Mouse (Mus musculus): ENCODE measurements around the gene Syn3.
"Not testable (repeated sequence)": the region's sequence is repeated elsewhere in the genome, so short reads cannot be mapped to it uniquely, and the experiment has no call there.

The Syn3 gene

DNA sequence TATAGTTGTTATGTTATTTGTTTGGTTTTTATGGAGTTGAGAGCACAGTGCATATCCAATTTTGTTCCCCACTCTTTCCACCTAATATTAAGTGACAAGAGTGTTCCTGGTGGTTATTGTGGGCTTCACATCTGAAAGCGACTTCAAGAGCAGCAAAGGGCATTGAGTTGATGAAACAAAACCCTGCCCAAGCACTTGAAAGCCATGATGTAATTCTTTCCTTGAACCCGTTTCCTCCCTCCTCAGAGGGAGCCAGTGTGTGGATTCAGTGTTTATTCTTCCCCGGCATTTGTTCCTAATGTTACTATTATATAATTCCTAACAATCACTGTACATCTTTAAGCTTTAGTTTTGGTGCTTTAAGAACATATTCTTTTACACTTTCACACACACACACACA, 361.6 kb downstream of the Syn3 start:
- DNase-seq = no peak

DNA sequence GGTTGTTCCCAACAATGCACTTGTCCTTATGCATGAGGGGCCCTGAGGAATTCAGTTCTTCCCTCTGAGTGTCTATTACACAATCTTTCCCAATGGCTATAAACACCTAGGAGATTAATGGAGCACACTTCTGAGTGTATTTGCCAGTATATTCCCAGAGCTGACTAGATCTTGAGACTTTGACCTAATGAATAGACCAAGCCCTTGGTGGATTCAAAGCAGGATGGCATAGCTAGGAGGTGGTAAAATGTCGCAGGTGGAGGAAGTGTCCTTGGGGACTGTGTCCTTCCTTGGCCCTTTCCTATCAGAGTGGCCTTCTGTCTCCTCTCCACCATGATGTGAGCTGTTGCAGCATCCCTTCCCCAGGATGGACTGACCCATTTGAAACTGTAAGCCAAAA, 362.4 kb downstream of the Syn3 start:
- no peak for DNase-seq

DNA sequence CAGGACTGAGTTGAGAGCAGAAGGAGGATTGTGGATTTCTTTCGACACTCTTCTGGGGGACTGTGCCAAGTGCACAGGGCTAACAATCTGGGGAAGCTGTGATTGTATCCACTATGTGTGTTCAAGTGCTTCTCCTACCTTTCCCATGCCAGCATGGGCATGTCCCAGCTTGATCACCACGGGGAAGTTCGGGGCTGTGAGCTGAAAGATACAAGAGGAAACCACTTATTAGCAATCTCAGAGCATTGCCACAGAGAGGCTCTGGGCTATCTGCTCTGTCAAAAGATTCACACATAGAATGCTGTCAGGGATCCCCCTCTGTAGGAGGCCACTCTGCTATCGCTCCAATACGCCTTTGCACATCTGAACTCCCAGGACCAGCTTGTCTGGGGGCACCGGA, 363.8 kb downstream of the Syn3 start:
- DNase-seq = no peak

DNA sequence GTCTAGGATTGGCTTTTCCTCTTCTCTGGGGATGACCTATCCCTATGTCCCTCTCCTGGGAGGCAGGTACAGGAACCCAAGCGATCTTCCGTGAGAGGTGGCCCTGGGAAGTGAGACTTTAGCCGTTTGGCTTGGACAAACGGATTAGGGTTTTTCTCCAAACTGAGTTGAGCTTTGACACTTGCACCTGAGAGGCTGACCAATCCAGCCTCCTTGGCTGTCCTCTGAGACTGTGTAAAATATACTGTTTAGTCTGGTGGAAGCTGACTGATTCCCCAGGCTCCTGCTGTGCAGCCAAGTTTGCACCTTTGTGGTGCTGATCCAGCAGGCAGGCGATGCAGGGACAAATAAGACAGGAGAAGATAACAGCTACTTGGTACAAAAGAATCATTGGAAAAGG, 364.4 kb downstream of the Syn3 start:
- DNase-seq = no peak

DNA sequence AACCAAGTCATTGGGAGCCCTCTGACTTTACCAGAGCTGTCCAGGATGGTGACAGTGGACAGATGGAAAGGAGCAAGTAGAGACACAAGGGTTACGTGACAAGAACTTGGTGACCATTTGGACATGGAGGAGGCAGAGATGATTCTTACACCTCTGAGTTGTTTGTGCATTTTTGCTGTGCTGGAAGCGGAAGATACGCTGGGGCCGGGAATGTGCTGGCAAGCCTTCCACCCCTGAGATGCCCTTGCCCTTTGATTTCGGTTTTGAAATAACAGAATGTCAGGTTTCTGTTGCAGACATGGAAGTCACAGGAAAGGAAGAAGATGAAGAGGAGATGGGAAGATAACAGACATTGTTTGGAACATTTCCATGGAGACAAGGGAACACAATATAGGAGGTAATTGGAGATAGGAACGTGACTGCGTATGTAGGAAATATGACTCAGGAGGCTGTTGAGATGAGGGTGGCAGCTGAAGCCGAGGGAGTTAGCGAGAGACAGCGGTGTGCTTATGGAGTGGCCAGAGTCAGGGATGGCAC, 366.2 kb downstream of the Syn3 start:
- DNase-seq = no peak

DNA sequence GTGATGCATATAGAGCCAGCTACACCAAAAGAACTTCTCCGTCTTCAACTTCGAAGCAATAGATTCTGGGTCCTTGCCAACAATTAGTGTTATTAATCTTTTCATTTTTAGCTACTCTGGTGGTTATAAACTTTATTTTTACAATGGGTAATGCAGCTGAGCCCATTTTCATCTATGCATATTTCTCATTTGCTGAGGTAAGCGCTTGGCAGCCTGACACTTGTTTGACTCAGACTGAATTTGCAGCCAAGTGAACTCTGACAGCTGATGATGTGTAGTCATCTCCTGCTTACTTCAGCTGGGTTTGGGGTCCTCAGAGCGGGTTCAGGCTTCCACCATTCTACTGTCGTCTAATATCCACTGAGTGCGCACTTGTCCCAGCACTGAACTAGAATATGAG, 369.6 kb downstream of the Syn3 start:
- no peak for DNase-seq

DNA sequence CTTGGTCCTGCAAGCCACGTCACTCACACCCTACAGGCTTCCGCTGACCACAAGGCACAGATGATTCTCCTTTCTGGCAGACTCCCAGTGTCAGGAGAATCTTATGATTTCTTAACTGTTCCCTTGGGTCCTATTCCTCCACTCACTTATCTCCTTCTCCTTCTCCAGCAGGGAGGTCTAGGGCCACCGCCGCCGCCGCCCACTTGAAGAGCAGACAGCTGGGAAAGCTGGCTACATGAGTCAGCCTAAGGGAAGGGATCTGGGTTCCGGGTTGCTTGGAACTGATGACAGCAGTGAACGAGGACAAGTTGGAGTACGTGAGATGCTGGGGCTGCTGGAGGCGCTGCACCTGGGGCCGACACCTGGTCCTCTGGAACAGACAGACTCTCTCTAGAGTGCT, 372.2 kb downstream of the Syn3 start:
- no peak for DNase-seq

DNA sequence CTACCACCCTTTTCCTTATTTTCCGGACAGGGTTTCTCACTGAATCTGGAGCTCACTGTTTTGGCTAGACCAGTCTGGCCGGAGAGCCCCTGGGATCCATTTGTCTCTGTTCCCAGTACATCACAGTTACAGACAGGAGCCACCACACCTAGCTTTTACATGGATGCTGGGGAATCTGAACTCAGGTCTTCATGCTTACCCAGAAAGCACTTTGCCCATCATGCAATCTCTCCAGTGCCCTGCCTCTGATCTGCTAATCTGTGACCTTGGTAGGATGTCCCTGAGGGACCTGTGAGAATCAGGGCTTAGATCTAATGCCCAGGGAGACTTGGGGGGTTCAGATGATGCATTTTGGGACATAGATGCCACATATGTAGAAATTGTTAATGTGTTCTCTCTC, 373.3 kb downstream of the Syn3 start:
- DNase-seq = no peak

DNA sequence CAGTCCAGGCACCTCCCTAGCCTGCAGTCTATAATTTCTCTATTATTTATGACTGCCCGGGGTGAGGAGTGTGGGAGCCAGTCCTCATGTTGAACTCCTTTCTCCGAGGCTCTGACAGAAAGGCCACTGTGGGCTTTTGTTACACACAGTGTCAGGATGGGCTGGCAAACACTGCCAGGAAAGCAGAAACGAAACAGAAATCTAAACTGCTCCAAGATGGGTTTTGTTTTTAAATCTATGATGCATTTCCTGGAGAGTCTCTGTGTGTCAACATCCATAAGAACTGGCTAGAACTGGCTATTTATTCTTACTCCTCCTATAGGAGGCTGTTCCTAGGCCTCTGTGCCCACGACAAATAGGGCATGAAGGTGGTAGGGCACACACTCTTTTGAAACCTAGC, 374.6 kb downstream of the Syn3 start:
- no peak for DNase-seq

DNA sequence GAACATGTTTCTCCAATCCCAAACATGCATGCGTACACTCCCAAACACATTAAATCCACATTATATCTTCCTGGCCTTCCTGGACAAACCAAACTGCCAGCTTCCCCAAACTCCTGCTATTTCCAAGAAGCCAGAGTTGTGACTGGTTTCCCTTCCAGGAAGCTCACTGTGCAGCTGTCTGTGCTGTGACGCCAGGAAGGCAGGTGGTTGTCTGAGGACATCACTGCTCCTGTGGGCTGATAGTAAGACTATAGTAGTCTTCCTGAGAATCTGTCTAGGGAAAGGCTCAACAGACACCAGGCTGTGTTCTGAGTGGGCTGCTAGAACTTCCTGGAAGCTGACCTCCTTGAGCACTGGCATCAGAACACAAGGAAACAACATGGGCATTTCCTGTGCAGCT, 375.5 kb downstream of the Syn3 start:
- DNase-seq = no peak

DNA sequence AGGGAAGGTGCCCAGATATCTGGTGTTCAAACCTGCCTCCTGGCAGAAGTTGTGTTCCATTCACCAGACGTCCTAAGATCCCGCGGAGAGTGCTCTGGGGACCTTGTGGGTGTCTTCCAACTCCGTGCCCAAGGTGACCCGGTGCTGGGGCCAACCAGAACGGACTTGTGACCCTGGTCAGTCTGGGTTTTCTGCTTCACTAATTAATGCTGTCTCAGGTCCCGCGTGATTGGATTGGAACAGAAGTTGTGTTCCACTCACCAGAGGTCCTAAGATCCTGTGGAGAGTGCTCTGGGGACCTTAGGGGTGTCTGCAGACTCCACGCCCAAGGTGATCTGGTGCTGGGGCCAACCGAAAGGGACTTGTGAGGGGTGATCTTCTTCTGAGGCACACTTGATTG, 376.2 kb downstream of the Syn3 start:
- not testable (repeated sequence) for DNase-seq

DNA sequence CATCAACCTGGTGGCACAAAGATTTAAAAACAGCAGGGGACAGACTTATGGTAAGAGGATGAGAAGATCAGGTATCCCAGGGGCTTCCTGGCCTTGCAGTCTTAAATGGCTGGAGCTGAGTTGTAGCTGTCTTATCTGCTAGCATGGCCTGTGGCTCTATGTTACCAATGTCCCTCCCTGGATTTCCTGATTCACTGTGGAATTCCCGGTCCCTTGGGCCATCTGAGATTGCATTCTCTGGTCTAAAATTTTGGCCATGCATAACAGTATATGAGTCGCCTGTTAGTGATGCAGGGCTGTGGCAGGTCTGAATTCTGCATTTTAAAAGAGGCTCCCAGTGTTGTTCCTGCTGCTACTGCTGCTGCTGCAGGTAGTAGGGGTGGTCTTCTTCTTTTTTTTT, 382.4 kb downstream of the Syn3 start:
- DNase-seq = no peak

DNA sequence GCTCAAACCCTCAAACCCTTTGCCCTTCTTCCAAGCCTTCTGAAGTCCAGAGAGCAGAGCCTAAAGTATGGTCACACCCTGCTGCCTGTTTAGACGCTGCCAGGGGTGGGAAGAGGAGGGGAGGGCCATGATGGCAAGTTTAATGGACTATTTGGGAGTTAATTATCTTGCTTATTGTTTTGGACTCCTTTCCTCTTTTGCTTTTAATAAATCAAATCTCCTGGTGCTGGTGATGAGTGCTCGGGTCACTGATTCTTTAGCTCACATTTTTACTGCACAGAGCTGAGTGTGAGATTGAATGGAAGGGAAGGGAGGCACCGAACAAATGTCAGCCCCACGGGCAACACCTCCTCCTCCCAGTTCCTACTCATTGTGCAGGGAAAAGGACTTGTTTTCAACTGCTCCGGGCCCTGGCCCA, 384.3 kb downstream of the Syn3 start:
- DNase-seq = no peak

DNA sequence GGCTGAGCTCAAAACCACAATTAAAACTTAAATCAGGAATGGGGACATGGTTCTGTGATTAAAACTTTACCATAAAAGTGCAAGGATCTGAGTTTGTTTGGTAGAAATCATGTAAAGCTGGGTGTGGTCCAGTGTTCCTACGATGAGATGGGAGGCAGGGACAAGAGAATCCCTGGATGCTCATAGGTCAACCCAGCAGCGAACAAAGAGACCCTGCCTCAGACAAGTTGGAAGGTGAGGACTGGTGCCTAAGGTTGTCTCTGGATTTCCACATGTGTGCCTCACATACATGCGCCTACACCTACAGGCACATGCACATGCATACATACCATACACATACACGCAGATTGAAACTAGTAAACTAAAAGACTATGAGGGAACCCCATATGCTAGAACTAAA, 389.9 kb downstream of the Syn3 start:
- no peak for DNase-seq

DNA sequence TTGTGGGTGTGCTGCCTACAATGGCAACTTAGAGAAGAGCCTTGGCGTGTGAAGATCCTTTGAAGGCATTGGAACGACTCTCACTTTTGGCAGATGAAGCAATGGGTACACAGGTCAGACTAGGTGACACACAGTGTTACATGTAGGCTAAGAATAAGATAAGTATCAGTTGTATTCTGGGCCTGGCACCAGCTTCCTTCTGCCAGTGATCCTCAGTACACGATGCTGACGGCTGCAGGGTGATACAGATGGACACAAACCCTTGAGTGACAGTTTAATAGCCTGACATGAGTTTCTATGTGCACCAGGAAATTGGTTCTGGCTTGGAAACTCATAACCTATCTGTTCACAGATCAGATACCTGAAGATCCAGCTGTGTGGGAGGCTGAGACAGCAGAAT, 391.0 kb downstream of the Syn3 start:
- no peak for DNase-seq

DNA sequence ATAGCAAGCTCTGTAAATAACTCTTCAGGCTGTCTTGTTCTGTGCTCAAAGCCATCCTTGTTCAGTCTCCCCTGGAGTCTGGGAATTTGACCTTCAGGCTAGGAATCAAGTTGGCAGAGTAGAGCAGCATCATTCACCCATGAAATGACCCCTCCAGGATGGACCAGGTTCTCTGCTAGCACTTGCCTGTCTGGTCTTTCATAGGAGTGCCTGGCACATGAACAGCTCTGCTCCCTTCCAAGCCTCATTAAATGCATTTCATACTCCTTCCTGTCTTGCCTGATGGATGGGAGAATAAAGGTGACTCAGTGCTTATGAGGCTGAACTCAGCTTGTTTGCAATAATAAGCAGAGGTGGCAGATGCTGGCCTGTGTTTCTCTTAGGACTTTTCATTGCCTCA, 394.7 kb downstream of the Syn3 start:
- no peak for DNase-seq

DNA sequence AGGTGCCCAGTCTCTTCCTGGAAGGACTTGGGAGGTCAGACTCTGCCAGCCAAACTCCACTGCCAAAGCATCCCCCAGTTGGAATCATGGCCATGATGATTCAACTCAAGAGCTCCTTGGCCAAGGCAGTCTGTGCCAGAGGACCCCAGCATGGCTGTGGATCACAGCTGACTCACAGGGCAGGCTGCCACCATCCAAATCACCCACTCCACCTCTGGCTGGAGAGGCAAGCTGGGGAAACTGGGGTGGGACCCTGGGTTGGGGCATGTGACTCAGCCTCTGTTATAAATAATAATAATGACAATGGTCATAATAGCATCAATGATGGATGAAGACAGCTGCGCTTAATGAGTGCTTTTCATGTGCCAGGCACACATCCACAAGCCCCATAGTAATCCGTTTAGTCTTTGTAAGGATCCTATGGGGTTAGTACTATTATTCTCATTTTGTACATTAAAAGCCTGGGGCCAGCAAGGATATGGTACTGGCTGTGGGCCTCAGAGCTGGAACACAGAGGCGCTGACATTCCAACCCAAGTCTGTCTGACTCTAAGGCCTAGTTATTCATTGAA, 398.3 kb downstream of the Syn3 start:
- DNase-seq = no peak

DNA sequence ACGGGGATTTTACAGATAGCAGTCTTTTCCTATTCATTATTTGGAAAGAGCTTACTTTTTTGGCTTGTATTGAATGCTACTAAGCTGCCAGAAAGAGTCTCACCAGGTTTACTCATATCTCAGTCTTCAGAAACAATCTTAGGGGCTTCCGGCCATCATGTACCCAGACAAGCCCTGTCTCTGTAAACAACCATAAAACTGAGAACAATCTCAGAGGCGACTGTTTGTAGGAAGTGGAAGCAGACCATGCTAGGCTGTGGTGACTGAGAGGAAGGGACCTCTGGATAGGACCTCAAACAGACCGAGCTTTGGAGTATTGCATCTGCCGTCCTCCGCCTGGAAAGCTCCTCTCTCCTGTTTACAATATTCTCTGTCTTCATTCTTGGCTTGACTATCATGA, 400.3 kb downstream of the Syn3 start:
- no peak for DNase-seq

DNA sequence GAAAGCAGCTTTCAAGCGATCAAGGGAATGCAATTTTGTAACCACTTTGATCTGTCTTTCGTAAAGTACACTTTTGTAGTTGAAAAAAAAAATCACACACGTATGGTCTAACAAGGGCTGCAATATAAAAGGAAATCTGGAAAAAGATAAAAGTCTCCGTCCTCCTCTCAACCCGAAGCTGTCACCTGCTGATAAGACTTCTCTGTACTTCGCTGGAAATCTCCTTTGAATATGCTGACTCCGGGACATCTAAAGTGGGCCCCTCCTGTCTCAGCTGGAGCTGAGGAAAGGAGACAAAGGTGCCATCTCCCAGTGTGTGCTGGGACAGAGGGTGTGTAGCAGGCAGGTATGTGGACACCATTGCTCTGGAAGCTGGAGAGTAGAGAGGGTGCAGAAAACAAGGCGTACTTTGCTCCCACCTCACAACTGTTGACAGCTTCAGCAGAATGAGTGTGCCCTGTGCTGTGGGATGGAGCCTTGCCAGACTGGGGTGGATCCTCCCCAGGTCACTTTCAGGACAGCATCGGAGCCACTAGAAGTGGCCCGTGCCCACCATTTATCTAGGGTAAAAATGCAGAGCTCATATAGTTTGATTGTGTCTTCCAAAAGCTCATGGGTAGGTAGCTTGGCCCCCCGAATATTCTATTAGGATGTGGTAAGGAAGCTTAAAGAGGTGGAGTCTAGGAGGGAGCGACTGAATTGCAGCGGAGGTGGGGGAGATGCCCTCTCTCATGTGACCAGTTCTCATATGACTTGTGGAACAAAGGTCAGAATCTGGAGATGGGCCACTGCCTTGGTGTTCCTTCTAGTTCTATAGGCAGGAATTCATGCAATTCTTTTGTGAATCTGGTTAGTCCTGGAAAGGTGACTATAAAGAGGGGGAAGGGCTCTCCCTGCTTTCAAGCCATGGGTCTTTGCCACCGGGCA, 405.3 kb downstream of the Syn3 start:
- DNase-seq = no peak

DNA sequence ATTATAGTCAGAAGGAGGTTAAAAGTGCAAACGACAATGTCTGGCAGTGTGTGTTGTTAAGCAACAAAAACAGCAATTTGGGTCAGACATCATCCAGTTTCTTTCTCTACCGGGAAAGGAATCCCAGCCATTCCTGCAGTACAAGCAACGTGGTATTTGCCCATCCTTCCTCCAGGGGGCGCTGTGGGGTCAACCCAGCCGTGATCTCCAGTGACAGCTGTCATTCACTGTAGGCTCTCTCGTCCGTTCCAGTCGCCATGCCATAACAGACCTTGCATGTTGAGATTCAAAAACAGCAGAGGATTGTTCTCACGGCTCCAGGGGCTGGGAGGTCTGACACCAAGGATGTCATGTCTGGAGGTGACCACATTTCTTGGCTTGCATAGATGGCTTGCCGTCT, 406.8 kb downstream of the Syn3 start:
- DNase-seq = no peak

DNA sequence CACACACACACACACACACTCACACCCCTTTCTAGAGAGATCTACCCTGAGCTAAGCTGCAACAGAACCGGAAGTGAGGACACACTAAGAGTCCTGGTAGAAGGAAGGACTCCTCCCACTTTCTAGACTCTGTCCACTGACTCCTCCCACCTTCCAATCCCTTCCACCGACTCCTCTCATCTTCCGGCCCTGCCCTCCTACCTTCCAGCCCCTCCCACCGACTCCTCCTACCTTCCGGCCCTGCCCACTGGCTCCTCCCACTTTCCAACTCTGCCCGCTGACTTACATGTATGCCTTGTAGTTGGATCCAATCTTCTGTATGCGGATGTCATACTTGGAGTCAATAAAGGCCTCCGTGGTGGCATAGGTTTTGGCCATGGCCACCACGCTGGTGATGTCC, 418.8 kb downstream of the Syn3 start:
- no peak for DNase-seq

DNA sequence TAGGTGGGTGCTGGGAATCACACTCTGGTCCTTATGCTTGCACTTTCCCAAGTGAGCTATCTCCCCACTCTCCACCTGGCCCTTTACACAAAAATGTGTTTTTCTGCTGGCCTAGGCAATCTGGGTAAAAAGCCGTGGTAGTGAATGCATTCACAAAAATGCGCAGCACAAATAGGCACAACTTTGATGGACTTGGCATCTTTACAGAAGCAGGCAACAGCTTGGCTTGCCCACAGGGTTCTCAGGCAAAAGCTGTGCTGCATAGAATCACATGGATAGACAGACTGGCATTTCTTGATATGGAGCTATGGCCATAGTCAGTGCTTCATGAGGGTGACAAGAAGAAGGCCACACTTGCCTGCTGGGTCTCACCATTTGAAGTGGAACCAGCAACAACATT, 419.9 kb downstream of the Syn3 start:
- no peak for DNase-seq

DNA sequence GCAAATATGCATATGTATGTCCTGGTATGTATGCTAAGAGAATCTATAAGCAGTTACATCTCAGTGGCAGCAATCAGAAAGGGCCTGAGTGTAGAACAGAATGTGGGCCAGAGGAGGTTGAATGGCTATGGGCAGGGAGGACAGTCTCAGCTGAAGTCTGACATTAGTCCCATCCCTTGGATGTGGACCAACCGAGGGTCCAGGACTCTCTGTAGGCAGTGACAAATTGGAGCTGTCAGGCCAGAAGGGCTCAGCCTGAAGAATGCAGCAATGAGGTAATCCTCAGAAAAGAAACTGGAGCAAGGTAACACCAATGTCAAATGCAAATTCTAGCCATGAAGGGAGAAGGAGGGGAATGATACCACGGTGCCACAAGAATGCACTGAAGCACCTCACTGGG, 421.4 kb downstream of the Syn3 start:
- DNase-seq = no peak

DNA sequence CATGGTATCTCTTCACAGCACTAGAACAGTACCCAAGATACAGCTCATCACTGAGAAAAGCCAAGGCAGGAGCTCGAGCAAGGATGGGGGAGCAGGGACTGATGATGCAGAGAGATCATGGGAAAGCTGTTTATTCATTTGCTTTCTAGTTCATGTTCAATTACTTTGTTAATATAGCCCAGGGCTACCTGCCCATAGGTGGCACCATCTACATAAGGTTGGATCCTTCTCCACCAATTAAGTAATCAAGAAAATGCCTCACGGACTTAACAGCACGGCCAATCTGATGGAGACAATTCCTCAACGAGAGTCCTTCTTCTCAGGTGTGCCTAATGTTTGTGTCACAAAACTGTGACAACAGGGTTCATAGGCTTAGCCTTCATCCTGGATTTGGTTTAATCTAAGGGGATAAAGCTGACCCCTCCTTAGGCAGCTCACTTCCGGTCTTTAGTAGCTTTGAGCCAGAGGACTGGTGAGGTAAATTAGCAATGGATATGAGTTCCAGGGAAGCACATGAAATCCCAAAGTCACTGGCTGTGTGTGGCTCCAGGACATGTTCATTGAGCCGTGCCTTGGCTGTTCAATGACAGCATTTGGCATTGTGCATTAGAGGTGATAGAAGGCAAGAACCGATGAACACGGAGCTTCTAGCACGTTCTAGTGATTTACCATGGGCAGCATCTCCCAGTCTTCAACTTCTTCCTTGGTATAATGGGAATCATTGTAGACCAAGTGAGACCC, 423.6 kb downstream of the Syn3 start:
- DNase-seq = no peak

Measured in cerebellum, adult 11-12 months (tissue).